Mouse (Mus musculus) granulocyte monocyte progenitor cell, adult 5-6 weeks (primary cell): Measurements from ENCODE around the gene Agmat. TPM values are rescaled to one million over a fixed set of nuclear protein-coding genes. Genes with fewer than 3 reads are reported as not detected.
A peak's percentile ranks its signal among the peaks of the same experiment; 100 is the strongest.

Experiments used
- ATAC-seq: replicated peaks from 2 replicates; pipeline ENCODE4 v1.8.0; 2016; ENCODE audit warnings: mild to moderate bottlenecking, moderate TSS enrichment, inconsistent platforms; ENCODE audit not compliant: poor library complexity, severe bottlenecking
- total RNA-seq, 2 experiments: library from RNA; stranded (forward) in 1 of 2; stranded (reverse) in 1 of 2; fragments of 200-712, 200-1000 nt in 1 of 2; fragments of >200 nt in 1 of 2; fragmentation: Nextera tagmentation in 1 of 2; gene quantifications; 2 replicates each; pipeline ENCODE4 v1.2.3; 2014 to 2017

Agmat gene
- total RNA-seq, 2 experiments from 2014 or later: not detected

- ATAC-seq: peak; percentile 98
These were observed 11.8 kb upstream of the Agmat start for GRCm38 (mm10) chr4:141734446-141735205.

GRCm38 (mm10) chr4:141735206-141735560 is 11.3 kb upstream of the Agmat start:
- no peak for ATAC-seq

GRCm38 (mm10) chr4:141736856-141737255 is 9.6 kb upstream of the Agmat start:
- ATAC-seq: peak; percentile 68

GRCm38 (mm10) chr4:141738015-141738414 is 8.5 kb upstream of the Agmat start:
- no peak for ATAC-seq

- ATAC-seq: no peak
These were observed 4.6 kb upstream of the Agmat start for GRCm38 (mm10) chr4:141741856-141742255.

- no peak for ATAC-seq
These were observed 4.1 kb upstream of the Agmat start for GRCm38 (mm10) chr4:141742381-141742780.

- no peak for ATAC-seq
These were observed 3.1 kb downstream of the Agmat start for GRCm38 (mm10) chr4:141749557-141749956.

GRCm38 (mm10) chr4:141750826-141751225 is 4.4 kb downstream of the Agmat start:
- no peak for ATAC-seq

GRCm38 (mm10) chr4:141751419-141752075 is 5.1 kb downstream of the Agmat start:
- no peak for ATAC-seq

GRCm38 (mm10) chr4:141752076-141752421 is 5.6 kb downstream of the Agmat start:
- ATAC-seq: no peak

- no peak for ATAC-seq
These were observed 9.0 kb downstream of the Agmat start for GRCm38 (mm10) chr4:141755375-141755930.

- ATAC-seq: no peak
These were observed 10.7 kb downstream of the Agmat start for GRCm38 (mm10) chr4:141757124-141757523.

GRCm38 (mm10) chr4:141758874-141759542 is 12.5 kb downstream of the Agmat start:
- ATAC-seq: no peak

- no peak for ATAC-seq
These were observed 14.5 kb downstream of the Agmat start for GRCm38 (mm10) chr4:141760942-141761341.

GRCm38 (mm10) chr4:141762102-141762598 is 15.7 kb downstream of the Agmat start:
- no peak for ATAC-seq

- ATAC-seq: no peak
These were observed 17.0 kb downstream of the Agmat start for GRCm38 (mm10) chr4:141763476-141763875.

- ATAC-seq: no peak
These were observed 18.5 kb downstream of the Agmat start for GRCm38 (mm10) chr4:141765008-141765407.

GRCm38 (mm10) chr4:141766316-141766667 is 19.8 kb downstream of the Agmat start:
- ATAC-seq: peak; percentile 85

GRCm38 (mm10) chr4:141766668-141767352 is 20.3 kb downstream of the Agmat start:
- no peak for ATAC-seq

GRCm38 (mm10) chr4:141767353-141768036 is 21.0 kb downstream of the Agmat start:
- no peak for ATAC-seq
